Mouse (Mus musculus) ES-E14 (cell line): ENCODE data around the gene Gabbr1.

Experiments
- HCFC1 ChIP-seq: IDR thresholded peaks from 2 replicates; pipeline ENCODE4 v1.6.1; 2012; ENCODE audit warnings: low read length, inconsistent platforms, borderline replicate concordance; ENCODE audit not compliant: insufficient read depth
- MAFK ChIP-seq: IDR thresholded peaks from 2 replicates; pipeline ENCODE4 v1.6.1; 2014; ENCODE audit warnings: mild to moderate bottlenecking, low read depth, low read length, inconsistent platforms; ENCODE audit not compliant: insufficient read depth

- no peak for TF ChIP-seq MAFK
- no peak for TF ChIP-seq HCFC1
These were observed 52.4 kb downstream of the Gabbr1 start, which contains the start of gene Olfr91 for GRCm38 (mm10) chr17:37098178-37098577.
